Mouse (Mus musculus) CD8-positive naive resting alpha-beta T cell, adult 2 months (primary cell): ENCODE measurements around the gene Dclk1.

Source experiments
- DNase-seq, 2 experiments: peaks; one replicate each; pipeline ENCODE4 v3.0.0; 2022; ENCODE audit warnings: low read depth in 2 of 2, low spot score in 2 of 2

Gene Dclk1

DNA sequence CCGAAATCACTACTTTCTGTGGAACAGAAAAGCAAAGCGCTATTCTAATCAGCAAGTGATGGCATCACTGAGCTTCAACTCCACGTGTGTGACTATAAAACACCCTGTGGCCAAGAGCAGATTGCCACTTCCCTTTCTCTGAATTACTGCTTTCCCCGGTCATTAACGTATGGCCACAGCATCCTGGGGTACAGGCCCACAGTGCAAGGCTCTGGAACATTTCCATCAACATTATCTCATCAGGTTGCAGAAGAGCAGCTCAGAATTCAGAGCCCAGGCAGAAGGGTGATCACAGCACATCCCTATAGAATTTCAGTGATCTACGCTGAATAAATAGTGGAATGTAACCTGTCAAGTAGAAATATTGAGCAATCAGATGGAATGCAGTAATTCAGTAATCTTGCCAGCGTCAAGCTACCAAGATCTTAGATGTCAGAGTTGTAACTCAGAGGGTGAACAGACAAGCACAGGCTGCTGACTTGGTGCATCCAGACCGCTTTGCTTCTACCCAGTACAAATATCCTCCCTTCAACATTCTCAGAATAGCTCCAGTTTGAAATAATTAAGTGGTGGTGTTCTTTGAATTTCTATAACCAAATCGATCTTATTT is 293.5 kb downstream of the Dclk1 start:
- no peak for DNase-seq

DNA sequence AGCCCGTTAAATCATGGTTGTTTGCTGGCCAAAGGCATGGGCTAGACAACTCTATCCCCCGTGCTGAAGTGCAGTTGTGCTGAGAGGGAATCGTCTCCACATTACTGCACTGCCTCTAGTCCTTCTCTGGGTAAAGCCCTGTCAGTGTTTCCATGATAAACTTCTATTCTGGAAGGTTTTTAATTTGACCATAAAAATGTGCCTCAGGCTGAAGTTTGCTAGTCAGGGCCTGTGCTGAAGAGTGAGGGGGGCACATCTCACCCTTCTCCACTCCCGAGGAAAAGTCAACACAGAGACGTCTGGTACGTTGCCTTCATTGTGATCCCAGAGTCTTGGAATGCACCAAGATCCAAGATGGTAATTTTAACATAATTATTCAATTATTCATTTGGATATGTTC is 294.7 kb downstream of the Dclk1 start:
- DNase-seq = no peak

DNA sequence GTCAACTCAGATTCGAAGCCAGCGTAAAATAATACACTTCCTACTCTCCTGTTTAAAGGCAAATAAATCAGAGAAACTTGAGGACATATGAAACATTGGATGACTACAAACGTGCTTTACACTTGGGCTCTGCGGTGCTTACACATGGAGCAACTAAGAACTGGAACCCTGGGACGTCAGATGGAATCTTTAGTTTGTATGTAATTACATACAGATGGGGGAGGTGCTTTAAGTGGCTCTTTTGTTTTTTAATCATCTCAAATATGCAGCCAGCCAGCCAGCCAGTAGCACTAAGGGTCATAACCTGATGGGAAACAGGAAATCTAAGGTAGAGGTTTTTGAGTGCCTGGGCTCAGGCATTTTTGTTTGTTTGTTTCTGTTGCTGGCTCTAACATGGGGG is 295.6 kb downstream of the Dclk1 start:
- DNase-seq = no peak

DNA sequence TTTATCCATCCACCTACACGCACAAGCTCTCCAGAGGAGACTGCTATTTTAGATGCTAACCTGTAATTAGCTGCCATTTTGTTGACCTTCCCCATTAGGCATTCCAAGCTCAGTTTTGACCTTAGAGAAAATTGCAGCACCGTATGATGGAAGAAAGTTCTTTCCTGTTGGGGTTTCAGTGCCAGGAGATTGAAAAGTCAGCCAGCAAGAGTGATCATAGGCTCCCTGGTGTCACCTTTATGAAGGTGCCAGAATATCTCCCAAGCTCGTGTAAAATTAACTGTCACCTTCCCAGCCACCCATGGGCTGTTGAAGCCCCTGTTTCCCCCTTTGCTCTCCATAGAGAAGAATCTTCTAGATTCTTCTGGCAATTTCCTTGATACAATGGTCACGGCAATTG is 297.2 kb downstream of the Dclk1 start:
- no peak for DNase-seq

DNA sequence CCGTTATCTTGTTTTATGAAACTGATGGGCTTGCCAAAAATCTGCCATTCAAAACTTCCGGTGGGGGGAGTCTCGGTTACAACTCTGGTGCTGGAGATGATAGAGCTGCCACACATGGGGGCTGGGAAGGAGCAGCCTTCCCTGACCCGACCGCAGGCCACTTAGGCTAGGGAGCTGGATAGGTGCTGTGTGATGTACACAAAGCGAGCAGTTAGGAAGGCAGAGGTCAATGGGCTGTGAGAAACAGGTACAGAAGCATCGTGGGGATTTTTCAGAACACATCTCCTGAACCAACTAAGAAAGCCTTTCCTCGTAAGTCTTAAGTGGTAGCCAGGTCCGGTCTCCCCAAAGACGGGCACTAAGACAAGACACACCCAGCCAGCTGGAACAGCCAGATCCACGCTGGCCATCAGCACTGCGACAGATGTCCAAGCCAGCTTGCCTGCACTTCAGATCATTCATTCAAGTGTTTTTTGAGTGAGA is 297.7 kb downstream of the Dclk1 start:
- DNase-seq = no peak

DNA sequence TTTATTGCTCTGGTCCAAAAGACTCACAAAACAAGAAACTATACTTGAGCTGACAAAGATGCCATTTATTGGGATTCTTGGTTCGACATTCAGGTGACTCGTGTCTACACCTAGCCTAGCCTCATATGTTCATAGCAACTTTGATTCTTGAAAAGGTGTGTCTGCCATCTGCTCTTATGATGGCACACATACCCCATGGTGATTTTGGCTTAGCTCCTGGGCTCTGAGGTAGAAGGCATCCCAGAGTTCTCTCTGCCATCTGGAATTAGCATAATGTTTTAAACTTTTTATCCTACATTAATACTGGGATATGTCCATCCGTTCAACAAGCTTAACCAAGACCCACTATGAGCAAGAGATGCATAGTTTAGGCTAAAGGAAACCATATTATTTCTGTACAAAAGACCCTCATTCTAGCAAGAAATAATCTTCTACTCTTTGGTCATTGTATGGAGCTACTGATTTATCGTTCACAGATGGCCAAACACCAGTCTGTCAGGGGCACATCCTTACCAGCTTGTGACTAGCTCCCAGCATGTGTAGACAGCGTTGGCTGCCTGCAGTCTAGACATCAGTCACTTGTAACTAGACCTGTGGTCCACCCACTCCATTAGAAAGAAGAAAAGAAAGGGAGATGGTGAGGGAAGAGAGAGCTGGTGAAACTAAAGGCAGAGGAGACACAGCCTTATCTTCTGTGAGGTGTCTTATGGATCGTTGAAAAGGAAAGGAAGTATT is 298.4 kb downstream of the Dclk1 start:
- no peak for DNase-seq

DNA sequence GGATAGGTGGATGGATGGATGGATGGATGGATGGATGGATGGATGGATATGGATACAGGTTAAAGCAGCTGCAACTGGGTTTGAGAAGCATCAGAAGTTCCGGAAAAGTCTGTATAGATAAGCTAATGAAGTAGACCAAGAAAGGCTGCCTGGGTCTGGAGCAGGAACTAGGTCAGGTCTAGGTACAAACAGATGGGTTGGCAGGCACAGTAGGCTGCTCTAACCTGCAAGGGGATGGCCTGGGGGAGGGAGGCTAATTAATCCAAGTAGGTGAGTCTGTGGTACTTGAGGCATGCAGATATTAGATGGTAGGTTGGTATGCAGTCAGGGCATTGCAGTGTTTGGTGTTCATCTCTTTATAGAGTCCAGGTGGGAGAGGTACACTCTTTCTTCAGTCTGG is 299.6 kb downstream of the Dclk1 start:
- DNase-seq = no peak

DNA sequence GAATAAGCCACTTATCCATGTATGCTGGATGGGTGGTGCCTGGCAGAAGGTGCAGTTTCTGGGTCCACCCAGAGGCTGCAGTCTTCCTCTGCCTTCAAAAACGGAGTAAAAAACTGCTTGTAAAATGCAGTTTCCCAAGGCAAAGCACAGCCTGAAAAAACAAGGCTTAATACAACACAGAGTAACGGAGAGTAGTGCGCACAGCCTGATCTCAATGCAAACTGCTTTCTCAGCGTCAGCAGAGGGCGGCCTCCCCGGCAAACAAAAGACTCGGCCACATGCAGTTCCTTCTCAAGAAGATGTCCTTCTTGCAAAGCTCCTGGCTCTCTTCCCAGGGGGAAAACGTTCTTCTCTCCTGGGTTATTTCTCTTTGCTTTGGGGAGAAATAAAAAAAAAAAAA is 300.1 kb downstream of the Dclk1 start:
- no peak for DNase-seq

DNA sequence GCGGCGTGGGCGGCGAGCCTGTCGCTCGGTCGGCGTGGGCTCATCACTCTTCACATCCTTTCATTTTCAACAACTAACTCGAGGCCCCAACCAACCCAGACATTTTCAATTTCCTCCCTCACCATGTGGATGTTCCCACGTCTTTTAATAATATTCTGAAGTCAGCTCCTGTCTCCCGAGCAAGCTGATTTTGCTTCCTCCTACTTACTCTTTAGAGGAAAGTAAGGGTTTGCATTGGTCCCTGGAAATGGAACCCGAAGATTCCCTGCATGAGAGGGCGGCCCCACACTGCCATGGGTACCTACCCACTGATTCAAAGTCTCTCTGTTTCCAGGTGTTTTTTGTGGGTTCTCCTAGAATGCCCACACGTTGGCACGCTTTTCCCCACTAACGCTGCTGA is 300.8 kb downstream of the Dclk1 start:
- DNase-seq = no peak

DNA sequence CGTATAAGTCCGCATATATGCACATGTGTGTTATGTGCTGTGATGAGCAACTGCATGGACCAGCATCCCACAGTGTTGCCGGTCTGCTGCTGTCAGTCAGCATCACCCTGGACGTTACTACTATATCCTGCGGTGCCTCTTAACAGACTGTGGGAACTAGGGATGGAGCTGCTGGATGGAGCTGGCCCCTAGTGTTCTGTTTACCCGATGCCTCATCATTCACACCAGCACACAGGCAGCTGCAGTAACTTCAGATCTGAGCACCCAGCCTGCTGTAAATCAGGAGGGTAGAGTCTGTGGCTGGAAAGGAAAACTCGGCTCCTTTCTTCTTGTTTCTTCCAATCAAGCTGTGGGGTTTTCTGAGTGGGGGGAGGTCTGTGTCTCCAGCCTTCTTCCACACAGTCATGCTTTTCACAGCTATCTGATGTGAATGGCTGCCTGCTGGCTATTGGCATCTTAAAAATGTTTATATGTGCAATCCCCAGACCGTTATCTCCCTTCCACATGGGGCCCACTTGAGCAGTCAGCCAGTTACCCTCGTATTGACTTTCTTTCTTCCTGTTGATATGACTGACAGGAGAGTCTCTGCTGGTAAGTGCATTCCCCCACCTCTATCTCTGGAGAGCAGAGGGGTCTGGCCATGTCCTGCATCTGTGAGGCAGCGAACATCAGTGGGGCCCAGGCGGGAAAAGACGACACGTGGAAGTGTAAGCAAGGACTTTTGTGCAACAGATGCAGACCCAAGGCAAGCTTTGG is 301.9 kb downstream of the Dclk1 start:
- DNase-seq = no peak

DNA sequence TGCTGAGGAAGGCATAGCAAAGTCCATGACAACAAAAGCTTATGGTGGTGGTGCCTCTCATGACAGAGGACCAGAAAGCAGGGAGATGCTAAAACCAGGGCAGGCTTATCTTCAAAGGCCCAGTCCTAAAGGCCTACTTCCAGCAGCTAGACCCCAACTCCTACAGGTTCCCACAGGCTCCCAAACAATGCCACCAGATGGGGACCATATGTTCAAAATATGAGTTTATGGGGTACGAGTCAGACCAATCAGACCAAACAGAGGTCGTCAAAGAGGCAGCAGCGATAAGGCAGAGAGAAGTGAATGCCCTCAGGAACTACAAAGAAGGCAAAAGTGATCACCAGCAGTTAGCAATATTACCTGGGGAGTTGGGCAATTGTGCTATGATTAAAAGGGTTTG is 303.1 kb downstream of the Dclk1 start:
- no peak for DNase-seq

DNA sequence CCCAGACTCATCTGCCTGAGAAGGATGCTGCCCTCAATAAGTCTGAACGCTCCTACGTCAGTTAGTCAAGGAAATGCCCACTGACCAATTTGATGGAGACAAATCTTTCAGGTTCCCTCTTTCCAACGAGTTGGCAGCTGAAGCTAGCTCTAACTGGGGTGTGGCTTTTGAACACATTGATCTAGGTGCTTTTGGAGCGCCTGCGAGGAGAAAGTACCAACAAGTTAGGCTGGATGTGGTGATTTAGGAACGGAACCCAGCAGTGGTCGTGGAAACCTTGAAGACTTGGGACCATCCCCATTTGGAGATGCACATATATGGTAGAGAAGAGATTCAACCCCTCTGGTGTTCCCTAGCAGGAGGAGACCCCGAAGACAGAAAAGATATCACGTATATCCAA is 303.8 kb downstream of the Dclk1 start:
- DNase-seq = no peak

DNA sequence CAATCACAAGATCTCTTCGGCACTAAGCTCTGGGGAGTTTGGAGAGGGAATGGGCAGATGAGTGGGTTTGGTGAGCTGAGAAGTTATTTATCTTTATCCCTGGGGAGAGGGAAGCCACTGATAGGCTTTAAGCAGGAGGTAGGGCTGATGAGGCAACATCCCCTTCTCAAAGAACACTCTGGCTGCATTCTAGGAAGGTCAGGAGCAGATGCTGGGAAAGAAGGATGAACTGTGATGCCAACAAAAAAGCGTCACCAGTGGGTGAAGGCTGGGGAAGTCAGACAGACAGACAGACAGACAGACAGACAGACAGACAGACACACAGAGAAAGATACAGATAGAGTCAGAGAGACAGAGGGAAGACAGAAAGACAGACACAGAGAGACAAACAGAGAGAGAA is 304.9 kb downstream of the Dclk1 start:
- no peak for DNase-seq

DNA sequence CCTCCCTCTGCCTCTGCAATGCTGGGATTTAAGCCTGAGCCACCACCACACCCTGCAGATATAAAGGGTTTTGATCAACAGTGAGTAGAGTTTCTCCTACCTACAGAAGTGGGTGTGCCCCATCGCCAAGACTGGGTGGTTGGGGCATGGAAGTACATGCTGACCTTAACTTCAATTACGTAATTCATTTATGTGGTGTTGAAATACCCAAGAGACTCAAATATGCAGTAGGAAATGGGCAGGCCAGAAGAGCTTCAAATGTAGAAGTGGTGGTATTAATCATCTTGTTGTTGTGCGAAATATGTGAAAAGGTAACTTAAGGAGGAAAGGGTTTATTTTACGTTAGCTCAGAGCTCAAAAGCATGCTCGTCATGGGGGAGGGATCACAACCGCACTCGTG is 307.2 kb downstream of the Dclk1 start:
- DNase-seq = no peak

DNA sequence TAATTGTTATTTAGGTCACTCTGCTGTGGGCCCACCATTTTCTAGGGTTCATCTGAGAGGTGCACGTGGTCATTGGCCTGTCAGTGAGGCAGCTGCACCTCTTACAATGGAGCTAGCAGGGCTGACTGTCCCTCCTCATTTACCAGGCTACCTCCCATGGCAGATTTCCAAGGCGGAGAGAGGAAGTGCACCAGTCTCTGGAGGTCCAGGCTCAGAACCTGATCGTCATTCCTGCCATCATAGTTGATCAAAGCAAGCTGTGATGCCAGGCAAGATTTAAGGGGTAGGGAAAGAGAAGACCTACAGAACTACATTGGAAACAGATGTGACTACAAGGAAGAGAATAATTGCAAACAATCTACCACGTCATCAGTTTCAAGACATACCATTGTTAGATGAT is 308.8 kb downstream of the Dclk1 start:
- DNase-seq = no peak

DNA sequence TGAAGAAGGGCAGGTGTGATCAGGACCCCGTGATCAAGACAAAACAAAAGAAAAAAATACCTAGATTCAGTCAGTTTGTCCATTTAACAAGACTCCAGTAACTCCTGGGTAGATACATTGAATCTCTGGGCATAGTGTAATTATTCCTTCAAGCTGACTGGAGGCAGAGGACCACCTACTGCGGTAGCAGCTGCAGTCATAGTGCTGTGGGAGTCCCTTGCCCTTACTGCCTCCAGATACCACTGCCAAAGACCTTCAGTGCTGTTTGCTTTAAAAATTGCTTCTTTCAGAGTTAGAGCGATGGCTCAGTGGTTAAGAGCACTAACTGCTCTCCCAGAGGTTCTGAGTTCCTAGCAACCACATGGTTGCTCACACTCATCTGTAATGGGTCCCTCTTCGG is 309.7 kb downstream of the Dclk1 start:
- no peak for DNase-seq

DNA sequence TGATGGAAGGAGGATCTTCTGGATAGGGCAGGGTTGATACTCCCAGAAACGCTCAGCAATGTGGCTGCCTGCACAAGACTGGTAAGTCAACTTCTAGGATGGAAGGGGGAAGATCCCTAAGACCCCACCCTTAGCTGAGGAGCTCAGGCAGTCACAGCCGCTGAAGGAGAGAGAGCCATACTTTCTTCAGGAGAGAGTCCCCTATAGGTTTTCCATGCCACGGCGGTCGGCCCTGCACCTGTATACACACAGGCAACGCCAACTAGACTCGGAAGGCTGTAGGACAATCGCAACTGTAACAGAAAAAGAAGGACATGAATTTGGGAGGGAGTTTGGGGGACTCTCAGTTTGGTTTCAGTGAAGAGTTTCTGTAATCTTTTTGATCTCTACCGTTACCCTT is 310.9 kb downstream of the Dclk1 start:
- DNase-seq = no peak

DNA sequence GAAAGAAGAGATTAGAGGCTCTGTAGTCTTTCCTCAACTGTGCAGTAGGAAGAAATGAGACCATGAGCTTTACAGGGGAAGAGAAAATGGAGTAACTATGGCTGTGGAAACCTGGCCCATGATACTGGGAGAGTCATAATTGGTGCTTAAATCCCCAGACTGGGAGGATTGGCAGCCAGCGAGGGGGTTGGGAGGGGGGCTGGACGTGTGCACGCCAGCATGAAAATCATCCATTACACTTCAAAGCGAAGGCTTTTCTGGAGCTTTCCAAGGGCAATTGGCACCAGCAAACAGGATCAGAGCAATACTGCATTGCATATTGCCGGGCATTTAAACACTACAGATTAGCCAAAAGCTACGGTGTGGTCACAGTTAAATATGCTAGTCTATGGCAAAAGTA is 313.7 kb downstream of the Dclk1 start:
- no peak for DNase-seq

DNA sequence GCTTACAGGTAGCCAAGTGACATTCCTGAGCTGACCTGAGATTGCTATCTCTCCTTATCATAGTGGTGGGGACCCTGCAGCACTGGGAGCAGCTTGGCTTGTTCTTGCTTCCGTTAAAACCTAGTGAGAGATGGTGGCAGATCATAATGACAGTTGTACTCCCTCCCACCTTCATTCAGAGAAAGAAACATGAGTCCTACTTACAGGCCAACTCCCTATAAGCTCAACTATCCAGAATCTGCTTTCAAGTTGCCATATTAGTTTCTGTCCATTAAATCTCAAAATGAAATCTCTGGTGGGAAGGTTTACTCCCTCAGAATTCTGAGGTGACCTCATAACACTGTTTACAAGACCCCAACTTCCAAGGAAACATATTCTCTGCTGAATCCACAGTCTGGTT is 316.4 kb downstream of the Dclk1 start:
- DNase-seq = no peak

DNA sequence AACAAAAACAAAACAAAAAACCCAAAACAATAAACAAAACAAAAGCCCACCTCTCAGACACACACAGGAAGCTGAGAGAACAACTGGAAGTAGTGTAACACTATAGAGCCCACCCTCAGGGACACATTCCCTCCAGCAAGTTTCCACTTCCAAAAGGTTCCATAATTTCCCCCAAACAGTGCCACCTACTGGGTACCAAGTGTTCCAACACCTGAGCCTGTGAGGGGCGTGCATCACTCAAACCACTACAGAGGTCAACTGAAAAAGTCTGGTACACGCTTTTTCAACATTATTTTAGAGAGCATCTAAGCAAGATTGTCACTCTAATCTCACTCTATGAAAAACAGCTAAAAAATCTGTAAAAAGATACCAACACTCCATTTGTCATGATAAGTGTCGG is 325.3 kb downstream of the Dclk1 start:
- DNase-seq = no peak

DNA sequence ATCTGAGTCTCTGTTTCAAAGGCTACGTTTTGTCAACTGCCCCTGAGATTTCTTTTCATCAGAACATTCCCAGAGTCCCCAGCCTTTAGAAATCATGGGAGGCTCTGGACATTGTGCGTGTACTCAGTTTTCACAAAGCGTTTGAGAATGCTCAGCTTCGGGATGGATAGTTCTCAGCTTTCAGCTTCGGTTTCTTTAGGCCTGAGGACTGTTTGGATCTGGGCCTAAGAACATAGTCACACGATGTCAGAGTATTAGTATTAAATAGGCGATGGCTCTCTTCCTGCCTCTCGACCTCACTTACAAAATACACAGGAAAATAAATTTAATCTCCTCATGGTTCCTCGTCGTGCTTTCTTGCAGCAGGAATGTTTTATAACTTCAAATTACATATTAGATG is 327.4 kb downstream of the Dclk1 start:
- DNase-seq = no peak

DNA sequence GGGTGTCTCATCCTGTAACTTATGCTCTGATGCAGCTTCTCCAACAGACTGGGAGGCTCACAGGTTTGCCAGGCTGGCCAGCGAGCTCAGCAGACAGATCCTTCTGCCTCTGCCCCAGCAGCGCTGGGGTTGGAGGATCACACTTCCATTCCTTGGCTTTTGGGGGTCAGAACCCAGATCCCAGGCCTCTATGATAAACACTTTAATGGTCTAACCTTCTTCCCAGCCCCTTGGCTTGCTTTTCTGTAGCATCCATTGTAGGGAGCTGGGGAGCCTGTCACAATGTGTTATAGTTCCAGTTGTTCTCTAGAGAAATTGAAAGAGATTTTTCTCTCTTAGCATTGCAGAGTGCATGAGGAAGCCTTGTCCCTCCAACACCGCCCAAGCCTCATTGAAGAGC is 328.9 kb downstream of the Dclk1 start:
- no peak for DNase-seq
